Mouse (Mus musculus) brain, embryonic 14.5 days (tissue): ENCODE measurements around the gene Wdr60. TPM values are rescaled to one million over a fixed set of nuclear protein-coding genes. Genes with fewer than 3 reads are reported as not detected.

ENCODE experiments used
- DNase-seq: peaks from one replicate; pipeline ENCODE4 v3.0.0-alpha.2; 2011; ENCODE audit warnings: low read depth
- CTCF ChIP-seq: fragments of 200-500 bp; IDR thresholded peaks from 2 replicates; pipeline ENCODE4 v1.5.1; 2012; ENCODE audit warnings: inconsistent platforms, mild to moderate bottlenecking, moderate library complexity, borderline replicate concordance; ENCODE audit not compliant: insufficient read depth, insufficient read length; ENCODE audit errors: extremely low read depth
- POLR2A ChIP-seq: fragments of 200-500 bp; IDR thresholded peaks from 2 replicates; pipeline ENCODE4 v1.6.1; 2012; ENCODE audit warnings: mild to moderate bottlenecking, inconsistent platforms, borderline replicate concordance; ENCODE audit not compliant: poor library complexity, insufficient read depth, insufficient read length, severe bottlenecking; ENCODE audit errors: extremely low read depth
- polyA plus RNA-seq: library from polyadenylated mRNA; depleted of rRNA; stranded (reverse); fragments of >200 nt; gene quantifications from 2 replicates; pipeline ENCODE4 v1.2.3, GENCODE M21; 2012

Gene Wdr60
- polyA plus RNA-seq, 1 experiment = 15.8 TPM

DNA sequence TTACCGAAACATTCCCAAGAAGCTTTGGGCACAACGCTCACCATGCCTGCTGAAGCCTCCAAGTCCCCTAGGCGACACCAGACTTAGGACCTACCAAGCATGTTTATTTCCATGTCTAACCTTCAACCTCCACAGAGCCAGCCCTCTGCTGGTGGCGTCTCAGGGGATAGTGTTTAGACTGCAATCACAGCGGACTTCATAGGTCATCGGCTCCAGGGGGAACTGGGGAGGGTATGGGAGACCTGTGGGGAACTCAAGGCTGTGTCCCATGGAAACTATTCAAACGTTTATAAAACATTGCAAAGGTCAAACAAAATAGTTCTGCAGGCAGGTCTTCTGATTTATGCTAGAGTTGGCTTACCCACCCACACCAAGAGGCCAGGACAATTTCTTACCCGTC is 66.6 kb downstream of the Wdr60 start:
- TF ChIP-seq POLR2A = no peak
- no peak for TF ChIP-seq CTCF
- no peak for DNase-seq

DNA sequence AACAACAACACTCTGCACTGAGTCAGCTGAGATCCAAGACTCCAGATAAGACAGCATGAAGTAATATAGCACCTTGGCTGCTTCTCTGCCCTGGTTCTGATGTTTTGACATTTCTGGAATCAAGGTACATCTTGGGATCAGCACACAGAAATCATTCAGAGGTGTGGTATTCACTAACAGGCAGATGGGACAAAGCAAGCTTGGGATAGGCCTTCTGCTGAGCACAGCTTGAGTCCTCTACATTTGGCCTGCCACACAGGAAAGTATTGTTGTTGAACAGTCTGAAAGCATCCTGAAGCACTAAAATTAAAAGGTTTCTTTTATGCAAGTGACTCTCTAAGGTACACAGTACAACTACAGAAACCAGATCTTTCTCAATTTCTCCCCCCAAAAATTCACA is 68.2 kb downstream of the Wdr60 start:
- no peak for DNase-seq
- no peak for TF ChIP-seq POLR2A
- TF ChIP-seq CTCF = no peak

- no peak for DNase-seq
- no peak for TF ChIP-seq CTCF
- no peak for TF ChIP-seq POLR2A
These were observed 68.9 kb downstream of the Wdr60 start for GRCm38 (mm10) chr12:116193952-116194351.

- DNase-seq = no peak
- TF ChIP-seq POLR2A (no peak), CTCF (no peak)
These were observed 79.4 kb downstream of the Wdr60 start for GRCm38 (mm10) chr12:116183212-116183935.

- TF ChIP-seq POLR2A (no peak), CTCF (no peak)
- DNase-seq = peak; percentile 33
These were observed 80.4 kb downstream of the Wdr60 start for GRCm38 (mm10) chr12:116182376-116182775.

DNA sequence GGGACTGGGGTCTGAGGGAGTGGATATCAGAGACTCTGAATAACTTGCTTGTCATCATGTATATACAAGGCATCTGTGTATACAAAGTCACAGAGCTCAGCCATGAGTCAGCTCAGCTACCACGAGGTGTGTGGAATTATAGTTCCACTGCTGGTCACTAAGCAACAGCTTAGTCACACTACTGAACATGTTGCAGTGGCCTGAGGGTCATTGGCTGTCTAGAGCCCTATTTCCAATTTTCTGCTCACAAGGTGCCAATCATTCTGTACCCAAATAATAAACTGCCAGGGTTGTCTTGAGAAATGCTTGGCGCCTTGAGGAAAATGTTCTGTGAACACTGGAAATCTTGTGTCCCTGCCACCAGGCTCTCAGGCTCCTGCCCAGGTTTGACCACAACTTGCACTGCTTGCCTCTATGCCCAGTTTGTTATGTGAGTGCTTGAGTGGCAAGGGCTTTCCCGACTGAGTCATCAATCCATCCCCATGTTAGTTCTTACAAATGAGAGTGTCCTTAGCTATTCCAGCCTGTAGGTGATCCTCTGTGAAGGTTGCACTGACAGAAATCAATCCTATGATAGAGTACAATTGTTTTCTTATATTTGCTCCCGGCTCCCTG is 81.3 kb downstream of the Wdr60 start:
- TF ChIP-seq POLR2A (no peak), CTCF (no peak)
- no peak for DNase-seq

- no peak for DNase-seq
- TF ChIP-seq POLR2A (no peak), CTCF (0 out of 2 replicates have a peak, but pooled peaks have one; percentile 9)
These were observed 85.9 kb downstream of the Wdr60 start for GRCm38 (mm10) chr12:116176930-116177329.

- TF ChIP-seq CTCF (no peak), POLR2A (no peak)
- no peak for DNase-seq
These were observed 93.2 kb downstream of the Wdr60 start for GRCm38 (mm10) chr12:116169666-116170065.

- no peak for DNase-seq
- no peak for TF ChIP-seq CTCF
- TF ChIP-seq POLR2A = no peak
These were observed 97.5 kb downstream of the Wdr60 start for GRCm38 (mm10) chr12:116165368-116165767.

GRCm38 (mm10) chr12:116159695-116160094 is 103.1 kb downstream of the Wdr60 start:
- no peak for DNase-seq
- TF ChIP-seq CTCF = no peak
- TF ChIP-seq POLR2A = no peak

DNA sequence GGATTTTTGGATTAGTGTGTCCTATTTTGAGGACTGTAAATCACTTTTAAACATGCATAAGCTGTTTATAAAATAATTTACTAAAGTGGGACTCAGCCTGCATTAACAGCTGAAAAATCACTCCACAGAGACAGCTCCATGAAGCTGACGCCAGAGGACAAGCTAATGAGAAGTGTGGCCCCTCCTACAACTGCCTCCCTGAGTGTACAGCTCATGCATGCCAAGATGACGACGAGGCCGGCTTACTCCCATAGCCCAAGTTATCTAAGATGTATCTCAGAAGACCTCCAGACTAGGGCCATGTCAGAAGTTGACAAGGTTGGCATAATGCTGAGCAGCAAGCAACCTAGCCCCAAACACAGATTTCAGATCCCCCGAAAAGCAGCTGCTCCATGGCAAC is 103.6 kb downstream of the Wdr60 start:
- DNase-seq = no peak
- TF ChIP-seq CTCF = no peak
